Mouse (Mus musculus): ENCODE results near the gene B3galt1. TPM values are rescaled to one million over a fixed set of nuclear protein-coding genes. Genes with fewer than 3 reads are reported as not detected.

B3galt1 gene
- polyA plus RNA-seq, 1 experiment from 2014 or later, result 8.4 TPM

DNA sequence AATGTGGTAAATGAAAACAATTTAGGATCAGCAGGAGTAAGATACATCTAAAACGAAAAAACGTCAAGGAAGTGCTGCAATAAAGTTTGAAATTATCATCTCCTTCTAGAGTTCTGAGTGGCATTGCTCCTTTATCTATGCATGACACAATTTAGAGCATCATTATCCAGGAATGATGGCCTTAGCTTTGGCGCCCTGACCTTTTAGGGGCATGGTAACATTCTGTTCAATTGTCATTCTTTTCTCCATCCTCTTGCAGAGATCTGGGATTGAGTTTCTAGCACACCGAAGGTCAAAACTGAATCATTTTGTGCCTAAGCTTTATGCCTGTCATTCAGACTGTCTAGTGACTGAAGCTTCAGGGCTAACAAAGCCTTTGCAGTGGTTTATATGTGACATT is 231.9 kb downstream of the B3galt1 start:
- WGBS, result 88% methylated on average over 4 of the region's 4 CpGs
- H3K4me3 ChIP-seq (ENCODE audit: low read depth, low read length), result no peak overlapping the region
- no peak for DNase-seq (ENCODE audit: low spot score)
- no peaks in the 10 kb centered on the region for H3K9me3 ChIP-seq (ENCODE audit: control insufficient read depth, low read length)
- H3K4me1 ChIP-seq (ENCODE audit: control insufficient read depth, insufficient read depth, low read length), result no peaks in the 10 kb centered on the region
- H3K9ac ChIP-seq (ENCODE audit: low read length), result no peak overlapping the region
- no peaks in the 10 kb centered on the region for H3K27me3 ChIP-seq (ENCODE audit: control insufficient read depth, insufficient read depth, low read length)
- ATAC-seq (ENCODE audit: insufficient number of reproducible peaks, low FRiP score, low TSS enrichment, low read depth), result no peak
- no peak overlapping the region for H3K27ac ChIP-seq (replicated peaks; ENCODE audit: low read depth, low read length)
- no peaks in the 10 kb centered on the region for H3K36me3 ChIP-seq (ENCODE audit: control insufficient read depth, insufficient read depth, low read length)
- no peak overlapping the region for H3K4me2 ChIP-seq (ENCODE audit: low read depth, severe bottlenecking)

DNA sequence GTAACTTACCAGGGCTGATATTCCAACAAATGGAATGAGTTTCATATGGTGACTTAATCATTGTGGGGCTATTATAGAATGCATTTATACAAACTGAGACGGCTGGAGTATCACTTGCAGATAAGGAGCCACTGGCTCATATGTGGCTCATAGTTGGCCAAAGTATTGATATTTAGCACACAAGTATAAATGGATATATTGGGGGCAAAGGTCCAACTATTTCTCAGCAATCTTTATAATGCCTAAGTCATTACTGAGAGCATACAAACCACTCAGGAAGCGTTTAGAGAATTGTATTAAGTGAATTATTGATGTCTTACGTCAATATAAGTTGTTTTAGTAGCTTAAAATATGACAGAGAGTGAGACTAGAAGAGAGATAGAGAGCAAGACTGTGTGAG is 234.3 kb downstream of the B3galt1 start:
- Histone ChIP-seq H3K9ac (ENCODE audit: low read length) (no peak overlapping the region), H3K4me2 (ENCODE audit: low read depth, severe bottlenecking) (no peak overlapping the region), H3K9me3 (ENCODE audit: control insufficient read depth, low read length) (no peaks in the 10 kb centered on the region), H3K27ac (replicated peaks; ENCODE audit: low read depth, low read length) (no peak overlapping the region), H3K27me3 (ENCODE audit: control insufficient read depth, insufficient read depth, low read length) (no peaks in the 10 kb centered on the region), H3K4me1 (ENCODE audit: control insufficient read depth, insufficient read depth, low read length) (no peaks in the 10 kb centered on the region), H3K36me3 (ENCODE audit: control insufficient read depth, insufficient read depth, low read length) (no peaks in the 10 kb centered on the region), H3K4me3 (ENCODE audit: low read depth, low read length) (no peak overlapping the region)
- 79% methylated on average over 3 of the region's 3 CpGs for WGBS
- DNase-seq (ENCODE audit: low spot score), result no peak
- no peak for ATAC-seq (ENCODE audit: insufficient number of reproducible peaks, low FRiP score, low TSS enrichment, low read depth)

DNA sequence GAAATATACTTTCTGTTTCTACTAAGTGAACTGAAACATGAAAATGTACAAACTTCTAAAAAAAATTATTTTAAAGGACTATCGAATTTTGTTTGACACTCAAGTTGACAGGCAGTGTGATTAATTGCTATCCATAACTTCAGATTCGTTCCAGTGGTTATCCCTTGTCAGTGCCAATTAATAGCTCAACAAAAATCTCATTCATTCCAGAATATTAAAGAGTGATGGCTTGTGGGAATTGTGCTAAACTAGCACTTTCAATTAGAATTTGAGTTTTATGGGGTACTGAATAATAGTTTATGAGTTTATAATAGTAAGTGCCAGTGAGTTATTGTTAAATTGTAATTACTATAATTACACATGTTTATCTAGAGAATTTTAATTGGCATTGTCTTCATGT is 250.5 kb downstream of the B3galt1 start:
- Histone ChIP-seq H3K9me3 (ENCODE audit: control insufficient read depth, low read length) (no peaks in the 10 kb centered on the region), H3K36me3 (ENCODE audit: control insufficient read depth, insufficient read depth, low read length) (no peaks in the 10 kb centered on the region), H3K27me3 (ENCODE audit: control insufficient read depth, insufficient read depth, low read length) (no peaks in the 10 kb centered on the region), H3K27ac (replicated peaks; ENCODE audit: low read depth, low read length) (no peak overlapping the region), H3K9ac (ENCODE audit: low read length) (no peak overlapping the region), H3K4me1 (ENCODE audit: control insufficient read depth, insufficient read depth, low read length) (no peaks in the 10 kb centered on the region), H3K4me2 (ENCODE audit: low read depth, severe bottlenecking) (no peak overlapping the region), H3K4me3 (ENCODE audit: low read depth, low read length) (no peak overlapping the region)
- DNase-seq (ENCODE audit: low spot score) (no peak), ATAC-seq (ENCODE audit: insufficient number of reproducible peaks, low FRiP score, low TSS enrichment, low read depth) (no peak)
- WGBS, result 64% methylated on average over 2 of the region's 2 CpGs

DNA sequence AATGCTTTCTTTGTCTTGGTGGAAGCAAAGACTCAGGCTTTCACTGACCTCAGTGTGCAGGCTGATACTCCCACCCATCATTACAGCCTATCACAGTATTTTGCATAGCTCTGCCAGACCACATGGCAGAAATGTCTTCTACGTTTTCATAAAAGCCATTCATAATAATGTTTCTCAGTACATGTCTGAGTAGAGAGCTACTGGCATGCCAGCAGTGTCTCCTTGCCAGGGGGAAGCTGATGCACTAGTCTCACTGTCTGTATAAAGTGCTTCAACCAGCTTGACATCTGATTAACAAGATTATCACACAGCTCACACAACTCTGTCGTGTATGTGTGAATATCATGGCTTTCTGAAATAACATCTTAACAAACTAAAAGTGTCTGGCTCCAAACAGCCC is 252.3 kb downstream of the B3galt1 start:
- Histone ChIP-seq H3K9ac (ENCODE audit: low read length) (no peak overlapping the region), H3K4me2 (ENCODE audit: low read depth, severe bottlenecking) (no peak overlapping the region), H3K4me1 (ENCODE audit: control insufficient read depth, insufficient read depth, low read length) (no peaks in the 10 kb centered on the region), H3K27me3 (ENCODE audit: control insufficient read depth, insufficient read depth, low read length) (no peaks in the 10 kb centered on the region), H3K9me3 (ENCODE audit: control insufficient read depth, low read length) (no peaks in the 10 kb centered on the region), H3K27ac (replicated peaks; ENCODE audit: low read depth, low read length) (no peak overlapping the region), H3K4me3 (ENCODE audit: low read depth, low read length) (no peak overlapping the region), H3K36me3 (ENCODE audit: control insufficient read depth, insufficient read depth, low read length) (no peaks in the 10 kb centered on the region)
- ATAC-seq (ENCODE audit: insufficient number of reproducible peaks, low FRiP score, low TSS enrichment, low read depth) (no peak), DNase-seq (ENCODE audit: low spot score) (no peak)
- 74% methylated on average over 2 of the region's 2 CpGs for WGBS

DNA sequence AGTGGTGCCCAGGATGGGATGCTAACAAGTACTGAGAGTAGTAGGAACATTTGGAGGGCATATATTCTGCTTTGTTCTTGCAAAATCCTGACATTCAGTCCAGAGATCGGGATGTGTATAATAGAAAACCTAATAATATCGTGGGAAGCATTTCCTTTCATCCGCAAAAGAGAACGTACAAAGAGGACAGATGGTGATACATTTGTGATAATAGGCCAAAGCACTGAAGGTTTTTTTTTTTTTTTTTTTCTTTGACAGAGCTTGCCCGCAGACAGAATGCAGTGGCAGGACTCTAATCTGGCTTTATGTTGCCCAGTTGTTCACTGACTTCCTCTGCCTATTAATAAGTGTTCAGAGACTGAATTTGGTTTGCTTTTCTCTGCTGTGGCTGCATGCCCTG is 256.7 kb downstream of the B3galt1 start:
- H3K4me2 ChIP-seq (ENCODE audit: low read depth, severe bottlenecking), result no peak overlapping the region
- ATAC-seq (ENCODE audit: insufficient number of reproducible peaks, low FRiP score, low TSS enrichment, low read depth) (no peak), DNase-seq (ENCODE audit: low spot score) (no peak)
- no peaks in the 10 kb centered on the region for H3K4me1 ChIP-seq (ENCODE audit: control insufficient read depth, insufficient read depth, low read length)
- H3K9ac ChIP-seq (ENCODE audit: low read length), result no peak overlapping the region
- H3K9me3 ChIP-seq (ENCODE audit: control insufficient read depth, low read length), result no peaks in the 10 kb centered on the region
- no peaks in the 10 kb centered on the region for H3K36me3 ChIP-seq (ENCODE audit: control insufficient read depth, insufficient read depth, low read length)
- WGBS, result 89% methylated on average over 5 of the region's 5 CpGs
- no peak overlapping the region for H3K4me3 ChIP-seq (ENCODE audit: low read depth, low read length)
- no peak overlapping the region for H3K27ac ChIP-seq (replicated peaks; ENCODE audit: low read depth, low read length)
- H3K27me3 ChIP-seq (ENCODE audit: control insufficient read depth, insufficient read depth, low read length), result no peaks in the 10 kb centered on the region

DNA sequence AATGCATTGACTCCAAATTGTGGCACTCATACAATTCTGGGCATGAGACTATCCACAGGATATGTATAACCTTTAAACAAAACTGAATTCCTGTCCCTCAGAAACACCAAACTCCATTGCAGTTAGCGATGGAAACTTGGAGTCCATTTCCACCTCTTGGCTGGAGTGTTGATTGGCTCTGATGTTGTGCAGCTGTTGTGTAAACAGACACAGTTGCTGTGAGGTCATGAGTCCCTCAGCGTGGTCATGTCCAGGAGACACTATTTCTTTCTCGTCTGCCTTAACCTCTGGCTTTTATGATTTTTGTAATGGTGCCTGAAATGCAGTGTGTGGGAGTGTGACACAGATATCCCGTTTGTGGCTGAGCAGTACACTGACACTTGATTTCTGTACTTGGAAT is 262.0 kb downstream of the B3galt1 start:
- Histone ChIP-seq H3K9ac (ENCODE audit: low read length) (no peak overlapping the region), H3K4me2 (ENCODE audit: low read depth, severe bottlenecking) (no peak overlapping the region), H3K27me3 (ENCODE audit: control insufficient read depth, insufficient read depth, low read length) (no peaks in the 10 kb centered on the region), H3K4me1 (ENCODE audit: control insufficient read depth, insufficient read depth, low read length) (no peaks in the 10 kb centered on the region), H3K27ac (replicated peaks; ENCODE audit: low read depth, low read length) (no peak overlapping the region), H3K9me3 (ENCODE audit: control insufficient read depth, low read length) (no peaks in the 10 kb centered on the region), H3K4me3 (ENCODE audit: low read depth, low read length) (no peak overlapping the region), H3K36me3 (ENCODE audit: control insufficient read depth, insufficient read depth, low read length) (no peaks in the 10 kb centered on the region)
- DNase-seq (ENCODE audit: low spot score) (no peak), ATAC-seq (ENCODE audit: insufficient number of reproducible peaks, low FRiP score, low TSS enrichment, low read depth) (no peak)
- WGBS, result 81% methylated on average over 4 of the region's 4 CpGs

DNA sequence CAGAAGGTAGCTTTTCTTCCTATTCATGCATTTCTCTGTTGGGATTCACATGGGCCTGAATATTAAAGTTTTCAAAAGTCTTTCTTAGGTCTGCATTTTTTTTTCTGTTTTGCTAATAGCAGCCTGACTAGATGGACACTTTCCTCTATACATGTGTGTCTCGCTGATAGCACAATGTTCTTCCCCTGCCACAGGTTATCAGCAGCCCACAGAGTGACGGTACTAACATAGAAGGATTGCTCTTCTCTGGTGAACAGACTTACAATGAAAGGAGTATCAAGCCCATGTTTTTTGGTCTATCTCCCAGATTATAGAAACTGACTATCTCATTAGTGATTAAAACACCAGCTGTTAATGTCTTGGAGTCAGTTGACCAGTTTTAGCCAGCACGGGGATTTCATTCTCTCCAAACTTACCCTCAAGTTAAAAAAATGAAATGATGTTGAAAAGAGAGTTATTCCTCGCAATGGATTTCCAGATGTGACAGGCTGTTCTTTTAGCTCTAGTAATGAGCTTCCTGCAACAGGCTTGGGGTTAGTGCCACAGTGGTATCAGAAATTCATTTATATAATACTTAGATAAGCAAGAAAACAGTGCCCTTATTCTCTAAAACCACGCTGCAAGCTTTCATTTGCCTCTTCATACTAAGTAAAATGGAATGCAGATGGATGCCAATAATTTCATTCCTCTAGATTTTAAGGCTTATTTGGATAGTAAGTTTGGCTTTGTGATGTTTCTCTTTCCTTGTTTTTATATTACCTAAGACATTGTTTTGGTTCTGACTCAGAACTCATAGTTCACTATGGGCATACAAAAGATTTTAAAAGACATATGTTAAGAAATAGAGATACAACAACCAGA is 263.6 kb downstream of the B3galt1 start:
- 90% methylated on average over 5 of the region's 5 CpGs for WGBS
- DNase-seq (ENCODE audit: low spot score) (no peak), ATAC-seq (ENCODE audit: insufficient number of reproducible peaks, low FRiP score, low TSS enrichment, low read depth) (no peak)
- Histone ChIP-seq H3K9ac (ENCODE audit: low read length) (no peak overlapping the region), H3K4me1 (ENCODE audit: control insufficient read depth, insufficient read depth, low read length) (no peaks in the 10 kb centered on the region), H3K36me3 (ENCODE audit: control insufficient read depth, insufficient read depth, low read length) (no peaks in the 10 kb centered on the region), H3K9me3 (ENCODE audit: control insufficient read depth, low read length) (no peaks in the 10 kb centered on the region), H3K4me2 (ENCODE audit: low read depth, severe bottlenecking) (no peak overlapping the region), H3K27ac (replicated peaks; ENCODE audit: low read depth, low read length) (no peak overlapping the region), H3K4me3 (ENCODE audit: low read depth, low read length) (no peak overlapping the region), H3K27me3 (ENCODE audit: control insufficient read depth, insufficient read depth, low read length) (no peaks in the 10 kb centered on the region)

DNA sequence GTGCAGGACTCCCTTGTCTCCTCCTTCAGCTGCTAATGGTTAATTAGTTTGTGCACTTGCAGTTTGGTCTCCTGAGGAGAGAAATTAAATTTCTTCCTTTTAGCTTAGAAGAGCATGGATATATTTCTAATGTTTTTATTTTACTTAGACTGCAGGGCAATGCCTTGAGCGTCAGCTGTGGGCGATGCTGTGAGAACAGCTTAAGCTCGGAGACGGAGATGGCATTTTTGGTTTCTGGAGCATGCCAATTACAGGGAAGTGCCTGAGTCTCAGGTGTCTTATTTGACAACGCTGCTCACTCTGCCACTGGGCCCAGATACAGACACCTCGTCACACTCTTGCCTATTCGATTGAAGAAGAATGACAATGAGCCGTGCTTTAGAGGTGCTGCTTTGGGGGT is 282.1 kb downstream of the B3galt1 start:
- no peaks in the 10 kb centered on the region for H3K4me1 ChIP-seq (ENCODE audit: control insufficient read depth, insufficient read depth, low read length)
- H3K4me3 ChIP-seq (ENCODE audit: low read depth, low read length), result no peak overlapping the region
- H3K36me3 ChIP-seq (ENCODE audit: control insufficient read depth, insufficient read depth, low read length), result no peaks in the 10 kb centered on the region
- H3K4me2 ChIP-seq (ENCODE audit: low read depth, severe bottlenecking), result no peak overlapping the region
- 91% methylated on average over 8 of the region's 8 CpGs for WGBS
- ATAC-seq (ENCODE audit: insufficient number of reproducible peaks, low FRiP score, low TSS enrichment, low read depth), result no peak
- H3K27ac ChIP-seq (replicated peaks; ENCODE audit: low read depth, low read length), result no peak overlapping the region
- no peaks in the 10 kb centered on the region for H3K9me3 ChIP-seq (ENCODE audit: control insufficient read depth, low read length)
- H3K27me3 ChIP-seq (ENCODE audit: control insufficient read depth, insufficient read depth, low read length), result no peaks in the 10 kb centered on the region
- no peak overlapping the region for H3K9ac ChIP-seq (ENCODE audit: low read length)
- no peak for DNase-seq (ENCODE audit: low spot score)

DNA sequence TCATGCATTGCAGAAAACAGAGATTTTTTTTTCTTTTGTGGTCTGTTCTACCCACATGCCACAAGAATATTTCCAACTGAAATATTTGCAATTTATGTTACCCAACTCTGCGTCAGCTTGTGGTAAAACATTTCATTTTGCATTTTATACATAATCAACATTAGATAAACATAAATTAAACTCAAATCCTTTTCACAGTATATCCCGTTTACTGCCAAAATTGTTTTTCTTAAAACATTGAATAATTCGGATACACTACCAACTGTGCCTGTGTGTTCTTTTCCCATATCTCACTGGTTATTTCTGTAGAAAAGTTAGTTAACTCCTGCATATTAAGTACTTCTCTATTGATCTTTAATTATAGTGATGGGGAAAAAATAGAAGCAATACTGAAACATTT is 285.1 kb downstream of the B3galt1 start:
- Histone ChIP-seq H3K4me3 (ENCODE audit: low read depth, low read length) (no peak overlapping the region), H3K27ac (replicated peaks; ENCODE audit: low read depth, low read length) (no peak overlapping the region), H3K36me3 (ENCODE audit: control insufficient read depth, insufficient read depth, low read length) (no peaks in the 10 kb centered on the region), H3K4me1 (ENCODE audit: control insufficient read depth, insufficient read depth, low read length) (no peaks in the 10 kb centered on the region), H3K9me3 (ENCODE audit: control insufficient read depth, low read length) (no peaks in the 10 kb centered on the region), H3K4me2 (ENCODE audit: low read depth, severe bottlenecking) (no peak overlapping the region), H3K9ac (ENCODE audit: low read length) (no peak overlapping the region), H3K27me3 (ENCODE audit: control insufficient read depth, insufficient read depth, low read length) (no peaks in the 10 kb centered on the region)
- DNase-seq (ENCODE audit: low spot score) (no peak), ATAC-seq (ENCODE audit: insufficient number of reproducible peaks, low FRiP score, low TSS enrichment, low read depth) (no peak)
- WGBS, result 95% methylated on average over 3 of the region's 3 CpGs
